Mouse (Mus musculus) mouse embryonic stem cell (cell line): ENCODE data around the gene Prkce.

Source experiments
- in situ Hi-C, 2 experiments: fragments of 300-500 bp; cut with MboI; formaldehyde crosslinking; loops; 1 replicate in 1 of 2; 3 replicates in 1 of 2; pipeline ENCODE4 v1.14.3; 2019 to 2020; ENCODE audit warnings: low sequenced_read_pairs in 2 of 2, low pct_unique_long_range_greater_than_20kb in 1 of 2, mixed read lengths in 1 of 2; ENCODE audit not compliant: unreplicated experiment in 1 of 2

The Prkce gene

GRCm38 (mm10) chr17:86443886-86444285 lies 276.3 kb downstream of the Prkce start:
- in situ Hi-C loops = loop anchor here in 1 of 2 experiments (10.0 kb wide), 1 partner anchor 279 kb away; the partner anchor contains the start of gene Prkce

DNA sequence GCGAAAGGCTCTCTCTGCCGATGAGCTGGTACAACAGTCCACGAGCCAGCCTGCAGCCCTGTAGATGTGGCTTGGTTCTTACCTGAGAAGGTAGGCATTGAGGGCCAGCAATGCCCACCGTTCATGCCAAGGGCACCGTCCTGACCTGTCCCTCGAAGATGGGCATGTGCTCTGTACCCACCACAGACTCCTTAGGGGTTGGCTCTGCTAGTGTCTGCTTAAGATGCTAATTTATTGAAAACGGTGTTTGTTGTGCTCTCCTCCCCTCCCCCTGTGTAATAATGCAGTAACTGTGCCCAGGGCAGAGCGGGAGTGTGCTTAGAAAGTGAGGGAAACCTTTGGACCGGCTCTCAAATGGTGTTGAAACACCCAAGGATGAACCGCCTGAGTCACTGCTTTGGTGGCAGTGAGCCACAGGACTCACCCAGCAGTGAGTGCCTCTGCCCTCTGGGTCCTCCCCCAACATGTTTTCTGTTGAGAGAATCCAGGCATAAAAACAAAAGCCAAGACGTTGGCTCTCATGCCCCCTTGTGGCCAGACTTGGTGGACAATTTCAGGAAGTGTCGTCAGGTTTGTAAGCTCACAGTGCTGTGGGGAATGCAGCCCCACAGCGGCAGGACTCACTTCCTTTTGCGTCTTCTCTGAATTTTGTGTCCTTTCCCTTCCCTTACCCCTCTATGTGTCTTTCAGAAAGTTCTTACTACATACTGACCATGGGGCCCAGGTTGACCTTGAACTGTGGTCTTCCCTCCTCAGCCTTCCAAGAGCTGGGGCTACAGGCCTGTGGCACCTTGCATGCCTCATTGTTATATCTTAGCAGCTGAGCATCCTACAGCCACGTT lies 277.2 kb downstream of the Prkce start:
- in situ Hi-C loops = loop anchor here in 1 of 2 experiments (10.0 kb wide), 1 partner anchor 280 kb away; the partner anchor contains the start of gene Prkce

- in situ Hi-C loops = loop anchor here in 1 of 2 experiments (10.0 kb wide), 1 partner anchor 281 kb away; the partner anchor contains the start of gene Prkce
Measured at GRCm38 (mm10) chr17:86445420-86445720, 277.8 kb downstream of the Prkce start.

GRCm38 (mm10) chr17:86445900-86446299 lies 278.3 kb downstream of the Prkce start:
- in situ Hi-C loops = loop anchor here in 1 of 2 experiments (10.0 kb wide), 1 partner anchor 281 kb away; the partner anchor contains the start of gene Prkce

DNA sequence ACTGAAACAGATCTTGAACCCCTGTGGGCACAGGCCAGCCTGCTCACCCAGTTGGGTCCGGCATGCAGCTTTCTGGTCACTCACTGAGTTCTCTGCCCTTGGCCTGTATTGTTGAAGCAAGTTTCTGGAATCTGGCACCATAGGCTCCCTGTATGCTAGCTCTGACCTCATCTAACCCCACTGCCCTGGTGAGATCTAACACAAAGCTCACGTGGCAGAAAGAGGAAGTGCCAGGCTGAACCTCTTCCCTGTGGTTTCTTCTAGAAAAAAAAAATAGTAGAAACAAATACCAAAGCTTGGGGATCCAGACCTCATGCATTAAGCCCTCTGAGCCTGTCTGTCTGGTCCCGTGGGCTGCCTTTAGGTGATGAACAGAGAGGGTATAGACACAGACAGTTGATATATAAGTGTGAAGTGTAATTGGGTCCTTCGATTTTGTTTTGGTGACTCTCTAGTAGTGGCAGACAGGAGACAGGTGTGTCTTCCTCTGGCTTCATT lies 279.6 kb downstream of the Prkce start:
- in situ Hi-C loops = loop anchor here in 1 of 2 experiments (10.0 kb wide), 1 partner anchor 282 kb away; the partner anchor contains the start of gene Prkce

- in situ Hi-C loops = loop anchor here in 1 of 2 experiments (25.0 kb wide), 1 partner anchor 291 kb away; the partner anchor contains the start of gene Prkce
Measured at GRCm38 (mm10) chr17:86452934-86453333, 285.3 kb downstream of the Prkce start.

- in situ Hi-C loops = loop anchor here in 1 of 2 experiments (25.0 kb wide), 1 partner anchor 292 kb away; the partner anchor contains the start of gene Prkce
Measured at GRCm38 (mm10) chr17:86453673-86454350, 286.2 kb downstream of the Prkce start.

DNA sequence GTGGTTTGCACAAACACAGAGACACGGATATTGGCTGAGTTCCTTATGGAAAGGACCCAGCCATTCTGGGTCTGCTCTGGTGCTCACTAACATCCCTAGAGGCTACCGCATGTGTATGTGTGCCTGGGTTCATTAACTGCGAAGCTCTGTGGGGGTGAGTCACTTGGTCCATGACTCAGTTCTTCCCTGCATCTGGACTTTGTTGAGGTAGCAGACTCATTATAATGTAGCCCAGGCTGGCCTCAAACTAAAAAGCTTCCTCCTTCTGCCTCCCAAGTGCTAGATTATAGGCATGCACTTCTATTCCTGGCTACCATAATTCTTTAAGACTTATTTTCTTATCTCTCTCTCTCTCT lies 286.7 kb downstream of the Prkce start:
- in situ Hi-C loops = loop anchor here in 1 of 2 experiments (25.0 kb wide), 1 partner anchor 292 kb away; the partner anchor contains the start of gene Prkce

GRCm38 (mm10) chr17:86456512-86456911 lies 288.9 kb downstream of the Prkce start:
- in situ Hi-C loops = loop anchor here in 1 of 2 experiments (25.0 kb wide), 1 partner anchor 294 kb away; the partner anchor contains the start of gene Prkce

- in situ Hi-C loops = loop anchor here in 1 of 2 experiments (25.0 kb wide), 1 partner anchor 296 kb away; the partner anchor contains the start of gene Prkce
Measured at GRCm38 (mm10) chr17:86458302-86458980, 290.9 kb downstream of the Prkce start.

GRCm38 (mm10) chr17:86460645-86461430 lies 293.3 kb downstream of the Prkce start:
- in situ Hi-C loops = loop anchor here in 1 of 2 experiments (25.0 kb wide), 1 partner anchor 299 kb away; the partner anchor contains the start of gene Prkce

GRCm38 (mm10) chr17:86463369-86463768 lies 295.8 kb downstream of the Prkce start:
- in situ Hi-C loops = loop anchor here in 1 of 2 experiments (25.0 kb wide), 1 partner anchor 301 kb away; the partner anchor contains the start of gene Prkce

DNA sequence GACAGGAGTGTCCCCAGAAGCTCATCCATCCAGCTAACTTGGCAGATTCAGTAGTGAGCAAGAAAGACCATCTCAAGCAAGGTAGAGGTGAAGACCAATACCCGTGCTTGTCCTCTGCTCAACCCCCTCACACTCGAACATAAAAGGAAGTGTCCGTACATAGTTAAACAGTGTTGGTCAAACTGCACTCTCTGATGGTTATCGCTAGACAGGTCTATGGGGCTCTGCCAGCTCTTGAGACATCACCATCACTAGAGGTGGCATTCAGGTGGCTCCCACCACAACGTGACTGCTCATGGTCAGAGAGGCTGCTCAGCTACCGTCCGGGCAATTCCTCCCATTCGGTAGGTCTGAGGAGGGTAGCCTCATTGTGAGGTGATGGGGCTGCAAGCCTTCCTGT lies 296.6 kb downstream of the Prkce start:
- in situ Hi-C loops = loop anchor here in 1 of 2 experiments (25.0 kb wide), 1 partner anchor 302 kb away; the partner anchor contains the start of gene Prkce

DNA sequence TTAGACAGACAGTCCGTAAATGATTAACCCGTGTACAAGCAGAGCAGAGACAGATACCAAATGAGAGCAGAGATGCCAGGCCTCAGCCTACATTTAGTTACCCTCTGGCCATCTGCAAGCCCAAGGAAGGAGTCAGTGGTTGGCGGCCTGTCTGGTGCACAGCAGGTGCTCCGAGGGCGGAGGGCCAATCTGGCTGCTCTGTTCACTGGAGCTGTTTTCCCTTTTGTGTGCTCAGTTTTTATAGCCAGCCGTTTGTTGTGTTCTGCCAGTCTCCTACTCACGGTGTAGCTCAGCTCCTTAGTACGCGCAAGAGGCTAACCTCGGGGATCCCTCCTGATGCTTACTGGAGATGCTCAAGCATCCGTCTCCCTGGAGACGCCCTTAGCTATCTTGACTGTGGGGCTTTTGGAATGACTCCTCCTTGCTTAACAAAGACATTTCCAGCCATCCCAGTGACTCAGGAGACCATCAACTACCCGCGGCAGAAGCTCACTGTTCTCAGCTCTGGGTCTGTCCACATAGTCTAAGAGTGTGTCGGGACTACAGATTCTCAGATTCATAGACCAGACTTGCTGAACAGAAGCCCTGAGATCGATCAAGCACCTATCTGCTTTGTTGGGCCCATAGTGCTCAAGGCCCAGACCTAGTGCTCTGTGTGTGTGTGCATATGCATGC lies 297.2 kb downstream of the Prkce start:
- in situ Hi-C loops = loop anchor here in 1 of 2 experiments (25.0 kb wide), 1 partner anchor 303 kb away; the partner anchor contains the start of gene Prkce

DNA sequence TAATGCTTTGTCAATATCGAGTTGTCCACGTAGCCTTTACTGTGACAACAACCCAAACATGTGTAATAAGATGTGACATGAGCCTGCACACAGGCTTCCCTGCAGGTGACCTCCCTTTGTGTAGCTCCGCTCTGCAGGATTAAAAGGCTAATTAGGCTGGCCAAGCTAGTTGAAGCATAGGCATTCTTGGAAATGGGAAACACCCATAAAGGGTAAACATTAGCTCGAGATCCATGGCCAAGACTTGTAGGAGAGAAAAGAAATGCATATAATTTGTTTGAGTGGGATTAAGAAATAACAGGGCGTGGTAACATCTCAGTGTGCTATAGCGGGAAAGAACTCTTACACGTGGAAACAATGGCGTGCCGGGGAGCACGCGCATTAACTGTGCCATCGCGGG lies 298.3 kb downstream of the Prkce start:
- in situ Hi-C loops = loop anchor here in 1 of 2 experiments (25.0 kb wide), 1 partner anchor 304 kb away; the partner anchor contains the start of gene Prkce

DNA sequence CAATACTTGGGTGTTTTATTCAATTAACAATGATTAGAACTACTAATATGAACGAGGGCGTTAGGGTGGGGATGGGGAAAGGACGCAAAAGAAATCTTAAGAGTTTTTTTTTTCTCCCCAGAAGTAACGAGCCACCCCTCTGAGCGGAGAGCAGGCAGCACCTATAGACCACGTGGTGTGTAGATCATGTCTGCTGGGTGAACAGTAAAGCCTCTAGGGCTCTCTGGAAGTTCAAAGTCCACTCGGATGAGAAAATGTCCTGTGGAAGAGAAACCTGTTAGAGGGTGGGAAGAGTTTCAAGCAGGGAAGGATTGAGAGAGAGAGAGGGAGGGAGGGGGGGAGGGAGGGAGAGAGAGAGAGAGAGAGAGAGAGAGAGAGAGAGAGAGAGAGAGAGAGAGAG lies 298.8 kb downstream of the Prkce start:
- in situ Hi-C loops = loop anchor here in 1 of 2 experiments (25.0 kb wide), 1 partner anchor 304 kb away; the partner anchor contains the start of gene Prkce
